Mouse (Mus musculus) T-helper 2 cell (primary cell): ENCODE results near the gene Rps25.
"Not testable (repeated sequence)": the region's sequence is repeated elsewhere in the genome, so short reads cannot be mapped to it uniquely, and the experiment has no call there.

Experiments
- in situ Hi-C: fragments of 300-600 bp; cut with MboI, MseI; formaldehyde crosslinking; loops from one replicate; pipeline ENCODE4 v1.15.1; 2025; ENCODE audit warnings: high pct_unique_total_duplicates

The Rps25 gene

GRCm38 (mm10) chr9:44401081-44401480, 5.9 kb upstream of the Rps25 start:
- in situ Hi-C loops: no loop called here

DNA sequence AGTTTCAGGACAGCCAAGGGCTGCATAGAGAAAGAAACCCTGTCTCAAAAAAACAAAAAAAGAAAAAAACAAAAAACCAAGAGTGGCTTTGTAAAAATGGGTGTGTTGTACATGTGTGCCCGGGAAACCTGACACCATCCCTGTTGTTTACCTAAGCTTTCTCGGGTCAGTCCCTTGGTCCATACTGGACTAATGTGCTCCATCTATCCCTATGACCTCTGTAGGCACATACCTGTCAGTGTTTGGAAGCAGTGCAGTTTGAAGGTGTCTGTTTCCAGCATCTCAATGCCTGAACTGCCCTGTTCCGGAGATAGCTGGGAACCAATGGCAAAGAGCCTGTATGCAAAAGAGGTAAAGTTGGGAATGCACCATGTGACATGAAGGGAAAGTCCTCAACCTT, 1.9 kb upstream of the Rps25 start:
- in situ Hi-C loops: no loop called here

- in situ Hi-C loops: no loop called here
Observed at GRCm38 (mm10) chr9:44407752-44408097, 786 bp downstream of the Rps25 start.

DNA sequence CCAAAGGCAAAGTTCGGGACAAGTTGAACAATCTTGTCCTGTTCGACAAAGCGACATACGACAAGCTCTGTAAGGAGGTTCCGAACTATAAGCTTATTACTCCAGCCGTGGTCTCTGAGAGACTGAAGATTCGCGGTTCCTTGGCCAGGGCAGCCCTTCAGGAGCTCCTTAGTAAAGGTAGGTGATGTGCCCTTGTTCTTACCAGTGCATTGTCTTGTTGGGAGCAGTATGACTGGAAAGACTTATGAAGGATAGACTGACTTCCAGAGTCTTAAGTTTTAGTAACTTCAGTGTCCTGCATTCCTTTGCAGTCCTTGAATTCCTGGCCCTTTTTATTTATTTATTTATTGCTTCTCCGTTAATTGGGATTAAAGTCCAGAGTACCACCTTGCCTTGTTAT, 1.8 kb downstream of the Rps25 start:
- in situ Hi-C loops: not testable (repeated sequence)

DNA sequence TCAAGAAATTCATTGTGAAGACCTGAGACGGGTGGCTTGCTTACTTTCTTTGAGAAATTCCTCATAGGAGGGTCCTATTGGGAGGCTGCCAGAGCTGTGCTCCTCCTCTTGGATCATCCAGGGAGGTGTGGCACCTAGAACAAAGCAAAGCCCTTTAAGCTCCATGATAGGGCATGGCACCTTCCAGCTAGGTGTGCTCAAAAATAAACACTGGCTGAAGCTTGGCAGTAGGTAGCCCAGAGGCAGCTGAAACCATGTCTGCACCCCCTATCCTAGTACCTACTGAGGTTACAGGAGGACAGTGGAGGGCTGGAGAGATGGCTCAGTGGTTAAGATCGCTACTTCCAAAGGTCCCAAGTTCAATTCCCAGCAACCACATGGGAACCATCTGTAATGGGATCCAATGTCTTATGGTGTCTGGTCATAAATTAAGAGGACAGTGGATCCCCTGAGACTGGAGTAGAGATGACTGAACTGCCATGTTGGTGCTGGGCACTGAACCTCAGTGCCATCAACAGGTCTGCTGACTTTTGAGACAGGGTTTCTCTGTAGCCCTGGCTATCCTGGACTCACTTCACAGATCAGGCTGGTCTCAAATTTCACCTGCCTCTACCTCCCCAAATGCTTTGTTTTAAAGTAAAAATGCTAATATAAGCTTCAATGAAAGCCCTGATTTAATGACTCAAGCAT, 3.9 kb downstream of the Rps25 start:
- in situ Hi-C loops: no loop called here

DNA sequence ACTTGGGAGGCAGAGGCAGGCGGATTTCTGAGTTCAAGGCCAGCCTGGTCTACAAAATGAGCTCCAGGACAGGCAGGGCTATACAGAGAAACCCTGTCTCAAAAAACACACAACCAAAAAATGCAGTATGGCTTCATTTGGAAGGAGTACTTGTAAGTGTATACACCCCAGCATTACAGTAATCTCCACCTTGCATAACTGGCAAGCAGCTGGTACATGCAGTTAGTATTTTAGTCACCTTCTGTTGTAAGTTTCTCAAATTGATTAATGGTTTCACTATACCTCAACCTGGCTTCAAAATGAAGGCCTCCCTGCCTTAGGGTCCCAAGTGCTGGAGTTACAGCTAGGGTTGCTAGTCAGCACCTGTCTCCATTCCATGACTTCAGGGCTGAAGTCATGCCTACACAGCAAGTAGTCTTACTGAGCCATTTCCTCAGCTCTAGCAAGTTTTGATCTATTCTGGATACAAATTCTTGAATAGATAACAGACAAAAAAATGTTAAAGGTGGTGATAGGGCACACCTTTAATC, 4.7 kb downstream of the Rps25 start:
- in situ Hi-C loops: no loop called here

DNA sequence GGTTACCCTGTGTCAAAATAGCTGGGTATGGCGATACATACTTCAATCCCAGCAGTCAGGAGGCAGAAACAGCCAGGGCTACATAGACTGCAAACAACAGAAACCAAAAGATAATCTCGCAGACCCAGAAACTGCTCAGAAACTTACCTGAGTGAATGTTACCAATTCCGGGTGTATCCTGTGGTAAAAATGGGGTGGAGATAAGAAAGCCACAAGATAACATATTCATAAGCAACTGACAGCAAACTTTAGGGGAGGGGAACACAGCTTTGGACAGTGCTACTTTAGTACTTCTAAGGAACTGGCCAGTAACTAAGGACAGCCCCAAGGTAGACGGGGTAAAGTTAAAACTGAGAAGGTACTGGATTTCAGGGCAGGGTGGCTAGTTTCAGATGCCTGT, 5.4 kb downstream of the Rps25 start:
- in situ Hi-C loops: no loop called here

GRCm38 (mm10) chr9:44412781-44413180, 5.8 kb downstream of the Rps25 start:
- in situ Hi-C loops: no loop called here

DNA sequence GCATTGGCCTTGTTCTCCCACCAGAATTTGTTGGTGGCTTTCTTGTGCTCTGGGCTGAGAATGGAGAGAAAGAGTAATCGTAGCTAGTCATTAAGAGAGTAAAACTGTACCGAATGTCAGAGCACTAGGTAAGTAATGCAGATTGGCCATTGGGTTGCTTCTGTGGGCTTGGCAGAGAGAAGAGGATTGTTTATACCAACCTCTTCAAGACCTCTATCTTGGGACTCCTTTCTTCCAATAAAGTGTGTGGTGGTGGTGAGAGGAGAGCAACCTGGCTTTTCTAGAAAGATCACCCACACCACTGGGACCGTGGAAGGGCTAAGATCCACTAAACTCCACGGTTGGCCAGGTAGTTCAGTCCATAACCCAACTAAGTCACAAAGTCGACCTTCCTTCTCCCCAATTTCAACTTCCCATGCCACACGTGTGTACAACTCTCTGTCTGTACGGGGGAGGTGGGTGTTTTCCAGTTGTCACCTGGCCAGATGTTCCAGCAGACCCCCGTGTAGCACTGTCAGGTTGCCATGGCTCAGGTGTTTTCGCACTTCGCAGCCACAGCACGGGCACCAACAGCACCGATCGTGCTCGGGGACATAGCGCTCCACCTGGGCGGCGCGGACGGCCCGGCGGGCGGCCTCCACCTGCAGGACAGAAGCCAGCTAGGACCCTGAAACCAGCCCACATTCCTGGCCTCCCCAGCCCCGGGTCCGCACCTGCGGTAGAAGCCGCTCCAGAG, 10.4 kb downstream of the Rps25 start:
- in situ Hi-C loops: no loop called here

- in situ Hi-C loops: no loop called here
Observed at GRCm38 (mm10) chr9:44417892-44418363, 11.0 kb downstream of the Rps25 start.

DNA sequence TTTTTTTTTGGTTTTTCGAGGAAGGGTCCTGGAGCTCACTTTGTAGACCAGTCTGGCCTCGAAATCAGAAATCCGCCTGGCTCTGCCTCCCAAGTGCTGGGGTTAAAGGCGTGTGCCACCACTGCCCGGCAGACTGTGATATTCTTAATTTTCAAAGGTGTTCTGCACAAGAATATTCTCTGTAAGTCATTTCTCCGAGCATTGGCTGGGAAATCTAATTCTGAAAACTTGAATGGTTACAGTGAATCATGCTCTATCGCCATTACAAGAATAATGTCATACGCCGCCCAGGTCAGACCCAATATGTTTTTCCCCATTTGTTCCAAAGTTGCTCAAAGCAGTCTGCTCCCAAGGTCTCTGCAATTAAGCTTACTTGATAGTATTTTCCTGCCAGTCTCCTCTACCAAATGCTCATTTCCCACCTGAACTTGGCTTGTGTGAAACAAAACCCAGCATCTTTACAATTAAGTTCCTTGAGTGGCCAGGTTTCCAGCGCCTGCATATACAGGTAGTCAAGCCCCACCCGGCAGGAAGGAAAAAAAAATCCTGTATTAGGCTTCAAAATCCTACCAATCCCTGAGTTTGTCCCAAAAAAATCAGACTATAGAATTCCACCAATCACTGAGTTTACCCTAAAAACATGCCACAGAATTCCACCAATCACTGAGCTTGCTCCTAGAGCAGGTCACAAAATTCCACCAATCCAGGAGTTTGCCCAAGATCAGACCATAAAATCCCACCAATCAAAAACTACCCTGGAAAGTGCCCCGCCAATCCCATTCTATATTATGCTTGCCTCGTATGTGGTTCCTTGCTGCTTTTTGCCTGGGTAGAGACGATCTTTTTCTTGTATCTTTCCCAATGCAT, 11.8 kb downstream of the Rps25 start, which contains the start of gene Ccdc84:
Gene Ccdc84 (minus strand): TSS at position 51 of the 867 bp plus-strand sequence.
- in situ Hi-C loops: no loop called here

GRCm38 (mm10) chr9:44419730-44420129, 12.8 kb downstream of the Rps25 start:
- in situ Hi-C loops: not testable (repeated sequence)

DNA sequence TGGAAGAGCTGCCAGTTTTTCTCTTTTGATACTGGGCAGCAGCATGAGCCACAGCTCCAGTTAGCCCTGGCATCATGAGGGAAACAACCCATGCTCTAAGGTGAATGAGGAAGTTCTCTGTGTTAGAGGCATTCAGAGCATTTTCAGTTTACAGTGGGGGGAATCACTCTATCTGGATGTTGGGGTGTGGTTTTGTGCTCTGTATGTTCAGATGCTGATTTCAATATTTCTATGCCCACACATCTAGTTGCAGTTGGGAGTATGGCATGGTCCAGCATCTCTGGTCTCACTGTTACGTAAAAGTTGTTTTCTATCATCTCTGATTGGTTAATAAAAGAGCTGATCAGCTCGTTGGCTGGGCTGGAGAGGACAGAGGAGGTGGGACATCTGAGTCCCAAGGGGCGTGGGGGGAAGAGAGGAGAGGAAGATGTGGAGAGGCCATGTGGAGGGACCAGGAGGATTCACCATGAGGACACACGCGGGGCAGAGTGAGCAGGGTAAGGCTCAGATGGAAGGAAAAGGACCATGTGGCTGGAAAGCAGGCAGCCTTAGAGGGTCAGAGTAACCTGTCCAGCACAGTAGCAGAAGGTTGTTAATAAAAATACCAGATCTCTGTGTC, 13.4 kb downstream of the Rps25 start:
- in situ Hi-C loops: no loop called here

- in situ Hi-C loops: no loop called here
Observed at GRCm38 (mm10) chr9:44423576-44423975, 16.6 kb downstream of the Rps25 start.

GRCm38 (mm10) chr9:44432577-44433185, 25.7 kb downstream of the Rps25 start:
- in situ Hi-C loops: no loop called here

DNA sequence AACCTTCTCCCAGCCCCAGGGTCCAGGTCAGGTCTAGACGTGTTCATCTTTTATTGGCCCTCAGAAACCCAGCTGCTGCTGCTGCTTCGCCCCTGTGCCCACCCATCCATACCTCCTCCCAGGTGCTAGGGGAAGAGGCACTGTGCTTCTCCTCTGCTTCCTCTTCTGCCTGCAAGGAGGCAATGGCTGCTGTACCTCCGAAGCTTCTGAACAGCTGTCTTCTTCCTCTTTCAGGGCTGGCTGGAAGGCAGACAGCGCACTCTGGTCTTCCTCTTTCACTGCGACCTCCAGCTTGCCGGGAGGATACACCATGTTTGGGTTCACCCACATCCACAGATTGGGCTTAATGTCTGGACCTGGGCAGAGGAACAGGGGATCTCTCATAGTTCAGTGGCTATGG, 28.8 kb downstream of the Rps25 start:
- in situ Hi-C loops: no loop called here

GRCm38 (mm10) chr9:44440961-44441360, 34.0 kb downstream of the Rps25 start, which contains the start of gene Foxr1:
TSS of gene Foxr1 (minus strand) at chr9:44441136.
- in situ Hi-C loops: no loop called here

- in situ Hi-C loops: not testable (repeated sequence)
Observed at GRCm38 (mm10) chr9:44444402-44445025, 37.6 kb downstream of the Rps25 start.

DNA sequence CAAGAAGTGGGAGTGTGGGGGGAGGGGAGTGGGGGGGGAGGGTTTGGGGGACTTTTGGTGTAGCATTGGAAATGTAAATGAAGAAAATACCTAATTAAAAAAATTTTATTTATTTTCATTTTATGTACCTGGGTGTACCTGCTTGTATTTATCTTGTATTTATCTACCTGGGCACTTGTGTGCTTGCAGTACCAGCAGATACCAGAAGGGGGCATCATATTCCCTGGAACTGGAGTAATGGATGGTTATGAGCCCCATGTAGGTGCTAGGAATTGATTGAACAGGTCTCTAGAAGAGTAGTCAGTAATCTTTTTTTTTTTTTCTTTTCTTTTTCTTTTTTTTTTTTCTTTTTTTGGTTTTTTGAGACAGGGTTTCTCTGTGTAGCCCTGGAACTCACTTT, 43.4 kb downstream of the Rps25 start:
- in situ Hi-C loops: loop anchor here (10.0 kb wide), 1 partner anchor 234 kb away; no protein-coding TSS in a partner anchor

DNA sequence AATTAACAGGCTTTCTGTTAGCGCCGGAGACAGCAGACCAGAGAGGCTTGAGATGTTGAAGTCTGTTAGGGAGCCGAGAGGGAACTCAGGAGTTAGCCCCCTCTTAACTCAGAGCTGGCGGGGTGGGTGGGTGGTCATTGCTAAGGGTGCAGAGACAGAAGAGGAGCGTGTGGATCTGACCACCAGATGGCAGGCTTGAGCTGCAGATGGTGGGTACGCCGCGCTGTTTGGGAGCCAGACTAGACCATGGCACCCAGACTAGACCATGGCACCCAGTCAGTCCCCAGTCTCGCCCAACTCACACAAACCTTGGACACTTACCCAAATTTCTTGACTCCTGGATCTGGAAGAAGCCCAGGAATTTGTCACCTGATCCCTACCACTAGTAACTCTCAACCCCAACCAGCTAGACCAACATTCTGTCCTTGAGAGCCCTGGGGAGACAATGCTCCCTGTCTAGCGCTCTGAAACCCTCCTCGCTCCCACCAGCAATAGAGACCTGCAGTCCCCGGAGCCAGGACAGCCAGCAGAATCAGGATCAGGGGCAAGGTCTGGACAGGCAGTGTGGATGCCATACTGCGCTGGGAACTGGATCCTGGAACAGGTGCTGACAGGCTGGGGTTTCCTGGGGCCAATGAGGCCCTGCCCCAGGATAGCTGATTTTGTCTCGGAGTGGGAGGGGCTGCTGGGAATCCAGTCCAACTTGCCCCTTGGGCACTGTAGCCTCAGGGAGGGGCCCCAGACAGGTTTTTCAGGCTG, 47.4 kb downstream of the Rps25 start:
- in situ Hi-C loops: loop anchor here (10.0 kb wide), 1 partner anchor 230 kb away; no protein-coding TSS in a partner anchor
